Mouse (Mus musculus) stomach, embryonic 14.5 days (tissue): ENCODE results near the gene Hcn3. TPM values are rescaled to one million over a fixed set of nuclear protein-coding genes. Genes with fewer than 3 reads are reported as not detected.

Source experiments
- ATAC-seq: fragments of 200-750 bp; cut with Nextera tagmentation; 2 replicates; pipeline ENCODE4 v1.8.0; 2017; ENCODE audit warnings: low read depth, moderate TSS enrichment; ENCODE audit not compliant: insufficient number of reproducible peaks, insufficient read depth, low FRiP score
- H3K27ac ChIP-seq: fragments of 300-500 bp; sonication (generic); 2 replicates; pipeline ENCODE4 v1.5.1; 2014; ENCODE audit warnings: mild to moderate bottlenecking, low read length, moderate library complexity, mixed read lengths
- H3K27me3 ChIP-seq: fragments of 300-500 bp; sonication (generic); 2 replicates; pipeline ENCODE4 v1.6.1; 2014; ENCODE audit warnings: low read length, control low read depth, mixed read lengths; ENCODE audit not compliant: control insufficient read depth, insufficient read depth
- H3K36me3 ChIP-seq: fragments of 300-500 bp; sonication (generic); 2 replicates; pipeline ENCODE4 v1.6.1; 2014; ENCODE audit warnings: mild to moderate bottlenecking, control low read depth, low read length, moderate library complexity, mixed read lengths; ENCODE audit not compliant: control insufficient read depth, insufficient read depth
- H3K4me1 ChIP-seq: fragments of 300-500 bp; sonication (generic); 2 replicates; pipeline ENCODE4 v1.6.1; 2014; ENCODE audit warnings: low read length, control low read depth, mixed read lengths; ENCODE audit not compliant: control insufficient read depth, insufficient read depth
- H3K4me2 ChIP-seq: fragments of 300-500 bp; sonication (generic); replicated peaks from 2 replicates; pipeline ENCODE4 v1.6.1; 2014; ENCODE audit warnings: low read depth, low read length, control low read depth
- H3K4me3 ChIP-seq: fragments of 300-500 bp; sonication (generic); 2 replicates; pipeline ENCODE4 v1.5.1; 2014; ENCODE audit warnings: low read depth, low read length, control low read depth
- H3K9ac ChIP-seq: fragments of 300-500 bp; sonication (generic); replicated peaks from 2 replicates; pipeline ENCODE4 v1.6.1; 2014; ENCODE audit warnings: low read depth, mild to moderate bottlenecking, control low read depth, low read length, moderate library complexity, mixed read lengths
- H3K9me3 ChIP-seq: fragments of 300-500 bp; sonication (generic); 2 replicates; pipeline ENCODE4 v1.6.1; 2016; ENCODE audit warnings: low read depth, low read length, control low read depth; ENCODE audit not compliant: control insufficient read depth
- WGBS: fragments of 180-500 bp; shearing (Covaris S2); extraction: QIAGEN DNeasy Blood & Tissue Kit; methylation state at CpG from one replicate; pipeline ENCODE4 v1.1.7; 2014; 5-methylcytosine and 5-hydroxymethylcytosine counted together
- polyA plus RNA-seq: library from polyadenylated mRNA; unstranded; fragments of >200 nt; fragmentation: Nextera tagmentation; extraction: Ambion mirVana; gene quantifications from 2 replicates; pipeline ENCODE4 v1.2.1, GENCODE M21; 2014

Hcn3 gene
- polyA plus RNA-seq, 1 experiment from 2014 or later = 1.9 TPM

- no peak for ATAC-seq
- no peak overlapping the region for H3K27ac ChIP-seq
- no peak overlapping the region for H3K4me3 ChIP-seq
- H3K27me3 ChIP-seq = no peaks in the 10 kb centered on the region
- no peak overlapping the region for H3K9ac ChIP-seq
- H3K4me2 ChIP-seq = no peak overlapping the region
- 81% methylated on average over 7 of the region's 7 CpGs for WGBS
- no peaks in the 10 kb centered on the region for H3K9me3 ChIP-seq
- peaks cover 6% of the 10 kb centered on the region; the same call in 1 of the 2 replicates for H3K4me1 ChIP-seq
- H3K36me3 ChIP-seq = peaks cover 65% of the 10 kb centered on the region
These were observed 16.4 kb upstream of the Hcn3 start for GRCm38 (mm10) chr3:89176421-89176820.

- Histone ChIP-seq H3K4me2 (no peak overlapping the region), H3K4me3 (no peak overlapping the region), H3K4me1 (peaks cover 6% of the 10 kb centered on the region; the same call in 1 of the 2 replicates), H3K9me3 (no peaks in the 10 kb centered on the region), H3K36me3 (peaks cover 66% of the 10 kb centered on the region), H3K9ac (no peak overlapping the region), H3K27ac (no peak overlapping the region), H3K27me3 (no peaks in the 10 kb centered on the region)
- 90% methylated on average over 10 of the region's 10 CpGs for WGBS
- ATAC-seq = no peak
These were observed 15.5 kb upstream of the Hcn3 start for GRCm38 (mm10) chr3:89175544-89175943.

GRCm38 (mm10) chr3:89174844-89175243 is 14.8 kb upstream of the Hcn3 start:
- WGBS = 91% methylated on average over 11 of the region's 11 CpGs
- no peak overlapping the region for H3K4me2 ChIP-seq
- no peaks in the 10 kb centered on the region for H3K27me3 ChIP-seq
- no peaks in the 10 kb centered on the region for H3K9me3 ChIP-seq
- H3K36me3 ChIP-seq = peaks cover 70% of the 10 kb centered on the region
- no peak overlapping the region for H3K27ac ChIP-seq
- no peak overlapping the region for H3K9ac ChIP-seq
- no peak for ATAC-seq
- H3K4me1 ChIP-seq = peaks cover 6% of the 10 kb centered on the region; the same call in 1 of the 2 replicates
- H3K4me3 ChIP-seq = no peak overlapping the region

GRCm38 (mm10) chr3:89166945-89167344 is 6.9 kb upstream of the Hcn3 start:
- Histone ChIP-seq H3K27ac (no peak overlapping the region), H3K9me3 (no peaks in the 10 kb centered on the region), H3K4me3 (no peak overlapping the region), H3K27me3 (no peaks in the 10 kb centered on the region), H3K9ac (no peak overlapping the region), H3K4me1 (peaks cover 18% of the 10 kb centered on the region), H3K4me2 (no peak overlapping the region), H3K36me3 (peaks cover 54% of the 10 kb centered on the region)
- 90% methylated on average over 19 of the region's 19 CpGs for WGBS
- ATAC-seq = no peak

GRCm38 (mm10) chr3:89165268-89165870 is 5.4 kb upstream of the Hcn3 start:
- H3K9me3 ChIP-seq = no peaks in the 10 kb centered on the region
- peak overlapping the region; percentile 77 for H3K4me3 ChIP-seq
- H3K9ac ChIP-seq = peak overlapping the region; percentile 86
- H3K27me3 ChIP-seq = no peaks in the 10 kb centered on the region
- peaks cover 18% of the 10 kb centered on the region for H3K4me1 ChIP-seq
- no peak for ATAC-seq
- H3K27ac ChIP-seq = peak overlapping the region; percentile 95
- peaks cover 43% of the 10 kb centered on the region for H3K36me3 ChIP-seq
- 22% methylated on average over 12 of the region's 12 CpGs for WGBS
- H3K4me2 ChIP-seq = peak overlapping the region; percentile 74

GRCm38 (mm10) chr3:89164506-89165267 is 4.7 kb upstream of the Hcn3 start, which contains the start of gene Clk2:
Gene Clk2, plus strand, starts transcription at chr3:89164795.
- under 1% methylated on average over 70 of the region's 79 CpGs for WGBS
- H3K9me3 ChIP-seq = no peaks in the 10 kb centered on the region
- H3K4me2 ChIP-seq = peak within 1 kb of the TSS; percentile 74
- peak within 1 kb of the TSS; percentile 95 for H3K27ac ChIP-seq
- H3K4me3 ChIP-seq = peak within 1 kb of the TSS; percentile 77
- peak within 1 kb of the TSS; percentile 86 for H3K9ac ChIP-seq
- peak; percentile 97 for ATAC-seq
- H3K4me1 ChIP-seq = peaks cover 18% of the 10 kb centered on the region
- H3K36me3 ChIP-seq = peaks cover 36% of the 10 kb centered on the region
- no peaks in the 10 kb centered on the region for H3K27me3 ChIP-seq

GRCm38 (mm10) chr3:89163643-89164245 is 3.7 kb upstream of the Hcn3 start:
- Histone ChIP-seq H3K27ac (no peak overlapping the region), H3K36me3 (peaks cover 26% of the 10 kb centered on the region), H3K9me3 (no peaks in the 10 kb centered on the region), H3K27me3 (no peaks in the 10 kb centered on the region), H3K9ac (no peak overlapping the region), H3K4me1 (peaks cover 24% of the 10 kb centered on the region), H3K4me3 (peak overlapping the region; percentile 77), H3K4me2 (peak overlapping the region; percentile 56)
- no peak for ATAC-seq
- 69% methylated on average over 5 of the region's 5 CpGs for WGBS

GRCm38 (mm10) chr3:89163123-89163522 is 3.1 kb upstream of the Hcn3 start:
- Histone ChIP-seq H3K27me3 (no peaks in the 10 kb centered on the region), H3K27ac (no peak overlapping the region), H3K4me3 (no peak overlapping the region), H3K4me1 (peaks cover 26% of the 10 kb centered on the region), H3K36me3 (peaks cover 20% of the 10 kb centered on the region), H3K9ac (no peak overlapping the region), H3K4me2 (no peak overlapping the region), H3K9me3 (no peaks in the 10 kb centered on the region)
- 76% methylated on average over 1 of the region's 1 CpGs for WGBS
- ATAC-seq = no peak
